ENCODE assay signal across 8 mouse cellular contexts in the genomic region with DNA sequence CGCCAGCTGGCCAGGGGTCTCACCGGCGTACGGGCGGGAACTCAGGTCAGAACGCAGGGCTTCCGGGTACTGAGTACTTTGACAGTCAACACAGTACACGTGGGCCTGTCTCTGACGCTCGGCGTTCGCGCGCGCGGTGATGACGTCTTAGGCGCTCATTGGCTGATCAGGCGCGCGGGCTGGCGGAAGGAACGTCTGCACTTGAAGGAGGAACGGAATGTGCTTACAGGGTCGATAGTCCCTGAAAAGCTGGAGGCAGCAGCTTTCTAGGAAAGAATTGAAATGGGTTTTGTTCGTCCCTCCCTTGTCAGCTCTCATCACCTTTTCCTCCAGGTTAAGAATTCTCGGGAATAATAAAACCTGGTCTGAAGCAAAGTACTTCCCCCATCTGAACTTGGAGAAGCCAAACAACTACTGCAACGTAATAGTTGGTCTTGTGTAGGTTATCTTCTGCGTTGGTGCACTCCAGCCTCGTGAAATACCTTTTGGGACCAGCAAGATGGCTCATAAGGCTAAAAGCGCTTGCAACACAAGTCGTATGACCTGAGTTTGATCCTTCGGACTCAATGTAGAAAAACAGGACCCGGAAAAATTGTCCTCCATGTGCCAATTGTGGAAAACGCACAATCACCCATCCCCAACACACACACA. TPM values are rescaled to one million over a fixed set of nuclear protein-coding genes. Genes with fewer than 3 reads are reported as not detected.
DNase-seq lines count a peak whose midpoint lies in the region; ATAC-seq lines count a peak whose summit lies in the region.

A gene (minus strand): TSS at position 130 of the 651 bp plus-strand sequence.

- peak; percentile 98 for DNase-seq in T-cell, adult 2 months (ENCODE audit: low spot score)
- peak; percentile 97 for DNase-seq in cerebellum, postnatal 36 days
- peak; percentile 95 for DNase-seq in gastrocnemius, adult 18-20 months (ENCODE audit: low spot score)
- peak; percentile 97 to 99 for DNase-seq in left cerebral cortex, adult 18-20 months (ENCODE audit: low spot score in 2 of 2)
- peak; percentile 97 for DNase-seq in right cerebral cortex, adult 18-20 months
- DNase-seq in urinary bladder, postnatal 10 days (ENCODE audit: low spot score) = peak; percentile 91

- 6% methylated on average over 35 of the region's 35 CpGs for WGBS in hindbrain, embryonic 16.5 days
- WGBS in macrophage (ENCODE audit: missing documents) = 7% methylated on average over 35 of the region's 35 CpGs

- H3K4me3 ChIP-seq in hindbrain, embryonic 16.5 days (ENCODE audit: low read length) = peak within 1 kb of the TSS; percentile 62
- peak within 1 kb of the TSS; percentile 67 for H3K4me3 ChIP-seq in macrophage (ENCODE audit: inconsistent target)

- no peaks in the 10 kb centered on the region for H3K9me3 ChIP-seq in hindbrain, embryonic 16.5 days (ENCODE audit: control insufficient read depth, low read length)

- H3K27ac ChIP-seq in hindbrain, embryonic 16.5 days (ENCODE audit: low read depth, low read length) = peak within 1 kb of the TSS; percentile 11; the same call in 1 of the 2 replicates
- peak within 1 kb of the TSS; percentile 12; the same call in 1 of the 2 replicates for H3K27ac ChIP-seq in macrophage

- H3K27me3 ChIP-seq in hindbrain, embryonic 16.5 days (replicated peaks; ENCODE audit: control insufficient read depth, insufficient read depth, low read length) = no peaks in the 10 kb centered on the region

- H3K9ac ChIP-seq in hindbrain, embryonic 16.5 days (ENCODE audit: low read depth, low read length) = peak within 1 kb of the TSS; percentile 66

- peak within 1 kb of the TSS; percentile 96 for H3K4me2 ChIP-seq in hindbrain, embryonic 16.5 days (ENCODE audit: low read length)

- H3K36me3 ChIP-seq in hindbrain, embryonic 16.5 days (ENCODE audit: control insufficient read depth, insufficient read depth, low read length) = no peaks in the 10 kb centered on the region
- H3K36me3 ChIP-seq in macrophage (ENCODE audit: inconsistent target) = no peaks in the 10 kb centered on the region

- peaks cover 22% of the 10 kb centered on the region for H3K4me1 ChIP-seq in hindbrain, embryonic 16.5 days (ENCODE audit: control insufficient read depth, insufficient read depth, low read depth, low read length)

- H3K79me2 ChIP-seq in macrophage (ENCODE audit: inconsistent target) = peaks cover 10% of the 10 kb centered on the region

- peak; percentile 91 for ATAC-seq in hindbrain, embryonic 16.5 days

RNA-seq across cellular contexts. Expression of the gene that starts here (rescaled TPM):
- 10 to 100 TPM in 1 of 2 experiments, 1 to 10 TPM in 1; 9.4 to 11.2 TPM for total RNA-seq in gastrocnemius, adult 18-20 months (2021)
- polyA plus RNA-seq in hindbrain, embryonic 16.5 days (2015; fragmentation: Nextera tagmentation; extraction: Ambion mirVana) = 20.1 and 20.9 TPM in 2 replicates
- total RNA-seq in left cerebral cortex, adult 18-20 months (2021) = 10 to 100 TPM; 25.4 to 27.2 TPM
- total RNA-seq in macrophage (2018; cell fraction: chromatin; rRNA removed) = 10 to 100 TPM in 25 of 26 experiments, 1 to 10 TPM in 1; 3.9 to 49.9 (median 34.8) TPM
- 10 to 100 TPM in 1 of 26 experiments, 1 to 10 TPM in 25; 5.5 to 10.1 (median 7.3) TPM for total RNA-seq in macrophage (2018; cell fraction: cytosol; rRNA removed)
- 10 to 100 TPM in 19 of 26 experiments, 1 to 10 TPM in 7; 6.7 to 35.3 (median 17.6) TPM for total RNA-seq in macrophage (2018; cell fraction: nucleus; rRNA removed)
- 3.7 to 8.3 TPM (median 7.1 TPM) in 3 replicates for polyA plus RNA-seq in macrophage (2018)

Comparison
In these comparisons a context has a peak if more than half of its experiments do, and no peak if none do; other contexts are left out.
1. Peak in every context shown above with its lines: DNase-seq, ATAC-seq, H3K4me3 ChIP-seq and H3K27ac ChIP-seq.